Mouse (Mus musculus) c-Kit-positive CD71-negative TER-119-negative erythroid progenitor cells, embryonic 14.5 days (primary cell): ENCODE measurements at regions not wholly inside any gene's neighbourhood (a gene's known extent, or its start where the extent isn't known, plus 50 kb on each side); places are given as distances from the start of the nearest gene placed in this dataset.

Source experiments
- DNase-seq: peaks from one replicate; pipeline ENCODE4 v3.0.0-alpha.2; 2013; ENCODE audit warnings: low read depth

- no peak for DNase-seq
Measured at GRCm38 (mm10) chr2:94248948-94249347, 91.2 kb upstream of the Hsd17b12 start.

- no peak for DNase-seq
Measured at GRCm38 (mm10) chr2:94246851-94247471, 89.2 kb upstream of the Hsd17b12 start.

- no peak for DNase-seq
Measured at GRCm38 (mm10) chr2:94246180-94246611, 88.4 kb upstream of the Hsd17b12 start.

GRCm38 (mm10) chr2:94245305-94245959 lies 87.7 kb upstream of the Hsd17b12 start:
- peak; percentile 77 for DNase-seq

GRCm38 (mm10) chr2:94244140-94244539 lies 86.4 kb upstream of the Hsd17b12 start:
- DNase-seq = no peak

- no peak for DNase-seq
Measured at GRCm38 (mm10) chr2:94243053-94243916, 85.5 kb upstream of the Hsd17b12 start.

GRCm38 (mm10) chr2:94242406-94243052 lies 84.8 kb upstream of the Hsd17b12 start:
- no peak for DNase-seq

GRCm38 (mm10) chr2:94242051-94242397 lies 84.3 kb upstream of the Hsd17b12 start:
- DNase-seq = no peak

GRCm38 (mm10) chr2:94241301-94242050 lies 83.7 kb upstream of the Hsd17b12 start:
- DNase-seq = no peak

- DNase-seq = no peak
Measured at GRCm38 (mm10) chr2:94240411-94240810, 82.6 kb upstream of the Hsd17b12 start.

- no peak for DNase-seq
Measured at GRCm38 (mm10) chr2:94239573-94239972, 81.8 kb upstream of the Hsd17b12 start.

GRCm38 (mm10) chr2:94236479-94236878 lies 78.7 kb upstream of the Hsd17b12 start:
- no peak for DNase-seq

GRCm38 (mm10) chr2:94233597-94233996 lies 75.8 kb upstream of the Hsd17b12 start:
- no peak for DNase-seq

- no peak for DNase-seq
Measured at GRCm38 (mm10) chr2:94219421-94219820, 61.7 kb upstream of the Hsd17b12 start.

GRCm38 (mm10) chr2:94217481-94217880 lies 59.7 kb upstream of the Hsd17b12 start:
- DNase-seq = no peak

- DNase-seq = no peak
Measured at GRCm38 (mm10) chr2:94215455-94215854, 57.7 kb upstream of the Hsd17b12 start.
